Mouse (Mus musculus): ENCODE data around the gene Gm10563.
"Not testable (repeated sequence)": the region's sequence is repeated elsewhere in the genome, so short reads cannot be mapped to it uniquely, and the experiment has no call there.

The Gm10563 gene

DNA sequence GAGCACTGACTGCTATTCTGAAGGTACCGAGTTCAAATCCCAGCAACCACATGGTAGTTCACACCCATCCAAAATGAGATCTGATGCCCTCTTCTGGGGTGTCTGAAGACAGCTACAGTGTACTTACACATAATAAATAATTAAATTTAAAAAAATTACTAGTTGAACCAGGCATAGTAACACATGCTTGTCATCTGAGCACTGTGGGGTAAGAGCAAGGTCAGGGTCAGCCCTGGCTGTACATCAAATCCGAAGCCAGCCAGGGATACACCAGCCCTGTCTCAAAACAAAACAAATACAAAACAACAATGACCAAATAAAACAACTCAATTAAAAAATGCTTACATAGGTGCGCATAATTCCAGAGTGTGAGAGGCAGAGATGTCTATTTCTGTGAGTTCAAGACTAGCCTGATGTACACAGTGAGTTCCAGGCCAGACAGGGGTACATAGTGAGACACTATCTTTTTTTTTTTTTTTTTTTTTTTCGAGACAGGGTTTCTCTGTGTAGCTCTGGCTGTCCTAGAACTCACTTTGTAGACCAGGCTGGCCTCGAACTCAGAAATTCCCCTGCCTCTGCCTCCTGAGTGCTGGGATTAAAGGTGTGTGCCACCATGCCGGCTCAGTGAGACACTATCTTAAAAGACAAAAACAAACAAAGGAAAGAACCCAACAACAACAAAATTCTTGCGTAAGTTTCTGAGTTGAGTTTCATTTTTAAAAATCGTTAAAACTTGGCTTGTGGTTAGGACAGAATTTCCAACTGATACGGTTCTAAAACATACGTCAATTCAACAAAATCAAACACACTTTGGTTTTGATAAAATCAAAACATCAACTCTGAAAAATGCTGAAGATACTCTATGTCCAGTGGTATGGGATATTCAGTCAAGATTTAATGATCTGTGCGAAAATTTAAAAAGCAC, 45.0 kb downstream of the Gm10563 start:
- no peak for DNase-seq (ENCODE audit: extremely low spot score, low read depth, low spot score)

DNA sequence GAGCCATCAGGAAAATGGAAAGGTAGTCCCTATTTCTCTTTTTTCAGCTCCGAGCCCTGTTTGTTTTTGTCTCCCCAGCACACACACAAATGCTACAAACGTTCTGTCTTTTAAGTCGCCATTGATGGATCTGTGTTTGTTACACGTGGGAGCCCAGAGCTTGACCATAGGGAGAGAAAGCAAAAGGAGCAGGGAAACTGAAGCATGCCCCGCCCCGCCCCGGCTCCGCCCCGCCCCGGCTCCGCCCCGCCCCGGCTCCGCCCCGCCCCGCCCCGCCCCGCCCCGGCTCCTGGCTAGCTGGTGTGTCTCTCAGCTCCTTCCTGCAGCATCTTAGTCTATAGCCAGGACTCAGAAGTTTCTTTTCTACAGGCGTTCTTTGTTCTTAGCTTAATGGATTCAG, 46.7 kb downstream of the Gm10563 start:
- DNase-seq (ENCODE audit: extremely low spot score, low read depth, low spot score): no peak

DNA sequence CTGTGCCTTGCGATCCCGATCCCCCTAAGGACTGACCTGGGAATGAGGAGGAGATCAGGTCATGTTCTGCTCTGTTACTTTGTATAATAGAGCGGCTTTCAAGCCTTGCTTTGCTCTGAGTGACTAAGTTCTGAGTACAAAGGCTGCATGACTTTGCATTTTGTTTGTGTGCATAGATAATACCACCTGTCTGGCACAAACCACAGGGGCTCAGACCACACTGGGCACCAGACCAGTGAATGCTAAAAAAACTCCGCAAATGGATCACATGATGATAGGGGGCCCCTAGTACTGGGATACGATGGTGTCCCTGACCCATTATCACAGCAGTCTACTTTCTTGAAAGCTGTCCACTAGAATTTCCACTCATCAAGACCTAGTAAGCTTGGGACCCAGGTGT, 48.6 kb downstream of the Gm10563 start:
- DNase-seq (ENCODE audit: extremely low spot score, low read depth, low spot score): no peak

DNA sequence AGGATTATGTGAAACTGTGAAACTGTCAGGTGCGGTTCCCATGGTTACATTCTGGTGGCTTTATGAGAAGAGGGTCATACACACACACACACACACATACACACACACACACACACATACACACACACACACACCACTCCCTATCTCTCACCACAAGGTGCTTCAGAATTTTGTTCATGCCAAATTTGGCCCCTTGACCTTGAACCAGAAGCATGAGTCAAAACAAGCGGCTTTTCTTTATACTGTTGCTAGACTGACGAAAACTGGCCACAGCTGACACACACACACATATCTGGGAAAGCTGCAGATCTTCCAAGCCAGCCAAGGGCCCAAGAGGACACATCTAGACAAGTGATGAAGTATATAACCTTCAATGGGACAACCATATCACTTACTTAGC, 49.4 kb downstream of the Gm10563 start:
- DNase-seq (ENCODE audit: extremely low spot score, low read depth, low spot score): no peak

DNA sequence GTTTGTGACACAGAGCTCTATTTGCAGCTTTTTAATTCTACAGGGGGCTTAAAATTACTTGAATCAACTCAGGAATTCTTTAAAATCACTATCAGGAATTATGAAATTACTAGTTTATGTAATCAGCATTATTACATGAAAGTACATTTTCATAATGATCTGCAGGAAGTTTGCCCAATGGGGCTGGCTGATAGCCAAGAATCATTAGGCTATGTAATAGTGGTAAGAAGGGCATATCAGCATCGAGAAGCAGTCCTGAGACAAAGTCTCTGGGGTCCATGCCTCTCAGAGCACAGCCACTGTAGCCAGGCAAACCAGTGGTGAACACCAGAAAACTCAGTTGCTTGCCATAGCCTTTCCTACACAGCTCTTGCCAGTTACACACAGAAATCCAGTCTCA, 51.4 kb downstream of the Gm10563 start:
- no peak for DNase-seq (ENCODE audit: extremely low spot score, low read depth, low spot score)

DNA sequence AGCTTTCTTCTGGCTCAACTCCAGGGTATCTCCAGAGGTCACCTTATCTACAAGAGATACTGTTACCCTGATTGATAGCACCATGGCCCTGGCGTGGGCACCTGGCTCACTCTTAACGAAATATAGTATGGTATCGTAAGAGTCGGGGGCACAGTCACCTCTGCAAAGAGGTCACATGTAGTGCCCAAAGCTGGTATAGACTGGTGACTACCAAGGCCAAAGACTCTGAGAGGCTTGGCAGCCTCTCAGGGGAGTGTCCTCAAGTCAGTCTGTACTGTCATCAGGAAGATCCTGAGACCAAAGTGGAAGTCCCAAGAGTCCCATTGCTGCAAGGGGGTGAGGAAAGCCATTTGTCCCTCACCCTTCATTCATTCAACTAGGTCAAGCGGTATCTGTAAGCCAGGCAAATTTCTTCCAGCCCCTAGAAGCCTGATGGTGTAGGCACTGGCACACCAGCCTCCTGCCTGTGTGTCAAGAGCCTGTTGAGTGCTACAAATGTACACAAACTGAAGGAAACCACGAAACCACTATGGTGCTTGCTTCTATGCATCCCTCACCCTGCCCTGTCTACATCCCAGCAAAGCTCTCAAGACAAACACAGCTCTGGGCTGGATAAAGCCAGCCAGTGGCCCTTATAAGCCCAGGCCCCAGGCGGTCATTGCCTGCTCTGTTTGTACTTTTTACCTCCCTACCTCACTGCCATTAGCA, 54.0 kb downstream of the Gm10563 start:
- DNase-seq (ENCODE audit: extremely low spot score, low read depth, low spot score): no peak

DNA sequence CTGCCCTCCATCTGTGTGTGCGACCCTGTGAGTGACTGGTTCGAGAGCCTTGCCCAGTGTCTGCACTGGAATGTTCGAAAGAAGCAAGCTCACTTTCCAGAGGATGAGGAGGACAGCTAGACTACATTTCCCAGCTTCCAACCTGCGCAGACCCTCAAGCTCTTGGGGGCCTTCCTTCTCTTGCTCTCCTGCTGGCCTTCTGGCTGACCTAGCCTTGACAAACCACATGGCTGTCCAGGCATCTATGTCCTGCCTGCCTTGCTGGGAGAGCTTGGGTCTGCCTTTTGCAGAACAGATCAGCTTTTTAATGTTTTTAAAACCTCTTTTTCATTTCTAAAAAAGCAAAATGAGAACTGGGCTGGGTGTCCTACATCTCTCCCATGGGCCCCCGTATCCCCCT, 55.9 kb downstream of the Gm10563 start:
- DNase-seq (ENCODE audit: extremely low spot score, low read depth, low spot score): no peak

DNA sequence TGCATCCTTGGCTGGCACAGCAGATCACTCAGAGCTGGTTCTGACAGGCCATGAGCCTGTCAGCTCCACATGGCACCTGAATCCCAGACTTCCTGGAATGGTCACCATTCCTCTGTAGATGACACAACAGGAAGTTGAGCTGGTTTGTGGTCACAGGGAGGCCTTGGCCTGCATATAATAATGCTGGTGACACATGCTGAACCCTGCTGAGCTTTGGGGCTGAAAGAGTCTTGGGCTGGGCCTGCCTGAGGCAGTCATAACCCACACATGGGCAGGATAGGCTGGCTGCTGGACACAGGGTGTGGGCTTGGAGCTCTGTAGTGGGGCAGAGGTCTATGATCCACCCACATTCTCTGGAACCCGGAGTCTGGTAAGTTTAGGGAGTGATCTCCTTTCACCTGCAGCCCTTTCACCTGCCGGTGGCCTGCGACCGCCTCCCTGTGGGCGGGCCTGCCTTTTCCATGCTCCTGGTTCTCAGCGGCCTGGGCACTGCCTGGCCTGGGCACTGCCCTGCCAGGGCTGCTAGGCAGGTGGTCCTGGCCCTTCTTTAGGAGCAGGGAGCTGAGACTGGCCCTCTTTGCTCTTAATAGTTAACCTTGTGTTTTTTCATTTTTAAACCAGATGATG, 62.8 kb downstream of the Gm10563 start:
- no peak for DNase-seq (ENCODE audit: extremely low spot score, low read depth, low spot score)

DNA sequence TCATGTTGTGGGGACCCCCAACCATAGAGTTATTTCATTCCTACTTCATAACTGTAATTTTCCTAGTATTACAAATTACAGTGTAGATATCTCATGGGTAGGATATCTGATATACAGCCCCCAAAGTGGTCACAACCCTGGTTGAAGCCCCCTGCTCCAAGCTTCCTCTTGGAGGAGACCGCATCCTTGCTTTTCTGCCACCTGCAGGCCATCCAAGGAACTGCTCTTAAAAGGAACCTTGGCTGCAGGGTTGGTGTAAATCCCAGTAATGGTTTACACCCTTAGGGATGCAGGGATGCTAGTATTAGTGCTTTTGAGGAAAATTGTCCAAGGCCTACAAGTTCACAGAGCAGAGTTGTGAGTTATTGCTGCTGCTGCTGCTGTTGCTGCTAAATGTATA, 64.8 kb downstream of the Gm10563 start:
- no peak for DNase-seq (ENCODE audit: extremely low spot score, low read depth, low spot score)

DNA sequence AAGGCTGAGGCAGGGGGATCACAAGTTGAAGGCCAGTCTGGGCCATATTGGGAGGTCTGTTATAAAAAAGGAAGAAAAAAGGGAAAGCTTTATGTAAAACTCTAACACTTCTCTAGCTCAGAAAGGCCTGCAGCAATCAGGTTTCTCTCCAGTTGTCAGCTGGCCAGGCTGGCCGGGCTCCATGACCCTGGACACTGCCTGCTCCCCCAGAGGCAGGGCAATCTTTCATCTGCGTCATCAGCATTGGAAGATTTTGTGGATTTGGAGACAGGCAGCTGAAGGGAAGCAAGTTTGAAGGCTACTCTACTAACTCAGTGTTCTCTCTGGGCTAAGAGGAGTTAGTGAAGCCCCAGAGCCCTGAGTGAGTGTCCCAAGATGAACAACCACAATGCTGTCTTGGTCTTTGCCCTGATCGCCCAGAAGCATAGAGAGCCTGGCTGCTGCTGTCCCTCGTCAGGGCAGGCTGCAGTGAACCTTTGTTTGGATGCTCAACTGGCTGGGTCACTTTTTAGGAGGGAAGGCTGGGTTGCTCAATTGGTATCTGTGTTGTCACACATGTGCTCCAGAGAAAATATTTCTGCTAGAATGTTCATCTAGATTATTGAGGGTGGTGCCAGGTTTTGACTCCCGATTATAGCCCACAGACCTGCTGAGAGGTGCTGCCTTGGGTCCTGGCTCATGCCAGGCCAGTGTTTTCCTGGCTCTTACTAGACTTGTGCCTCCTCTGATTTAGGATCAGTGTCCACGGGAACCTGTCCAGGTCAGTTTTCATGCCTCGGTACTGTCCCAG, 66.7 kb downstream of the Gm10563 start:
- no peak for DNase-seq (ENCODE audit: extremely low spot score, low read depth, low spot score)

DNA sequence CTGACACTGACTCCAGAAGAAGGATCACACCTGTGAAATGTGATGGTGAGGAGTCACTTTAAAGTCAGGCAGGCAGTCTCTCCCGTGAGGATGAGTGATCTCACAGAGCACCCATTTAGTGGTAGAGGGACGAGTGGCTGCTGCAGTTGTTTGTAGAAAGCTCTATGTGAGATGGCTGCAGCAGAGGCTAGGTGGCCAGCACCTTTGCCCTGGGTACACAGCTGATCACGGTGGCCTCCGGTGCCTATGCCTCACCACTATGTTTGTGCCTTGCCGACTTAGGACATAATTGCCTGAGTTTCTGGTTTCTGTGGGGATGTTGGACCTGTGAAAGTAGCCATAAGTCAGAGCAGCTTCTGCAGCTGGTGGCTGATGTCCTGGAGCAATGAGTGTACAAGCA, 67.5 kb downstream of the Gm10563 start:
- DNase-seq (ENCODE audit: extremely low spot score, low read depth, low spot score): no peak

DNA sequence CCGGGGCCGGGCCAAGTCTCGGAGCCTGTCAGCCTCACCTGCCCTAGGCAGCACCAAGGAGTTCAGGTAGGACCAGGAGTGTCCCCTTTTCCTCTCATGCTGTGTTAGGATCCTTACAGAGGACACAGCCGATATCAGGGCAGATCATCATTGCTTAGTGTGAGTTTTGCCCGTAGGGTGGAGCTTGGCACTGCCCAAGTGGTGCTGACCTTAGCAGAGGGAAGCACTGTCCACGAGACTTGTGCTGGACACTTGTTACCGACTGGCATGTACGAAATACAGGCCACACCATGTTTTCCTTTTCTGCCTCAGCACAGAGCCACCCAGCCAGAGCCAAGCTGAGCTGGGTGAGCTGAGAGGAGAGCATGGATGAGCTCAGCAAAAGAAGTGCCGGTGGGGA, 68.1 kb downstream of the Gm10563 start:
- no peak for DNase-seq (ENCODE audit: extremely low spot score, low read depth, low spot score)

DNA sequence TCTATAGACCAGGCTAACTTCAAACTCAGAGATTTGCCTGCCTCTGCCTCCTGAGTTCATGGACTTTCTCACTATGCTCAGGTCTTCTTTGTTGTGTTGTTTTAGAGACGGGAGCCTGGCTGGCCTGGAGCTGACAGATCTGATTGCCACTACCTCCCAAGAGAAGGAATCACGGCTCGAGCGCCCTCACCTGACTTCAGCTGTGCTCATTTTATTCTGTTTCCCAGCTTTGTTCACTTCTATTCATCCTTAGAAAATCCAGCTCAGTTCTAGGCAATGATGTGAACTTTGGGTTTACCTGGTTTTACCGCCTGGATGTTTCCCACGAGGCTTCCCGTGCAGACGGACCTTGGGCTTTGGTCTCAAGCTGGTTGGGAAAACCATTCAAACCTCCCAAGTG, 69.7 kb downstream of the Gm10563 start:
- no peak for DNase-seq (ENCODE audit: extremely low spot score, low read depth, low spot score)

DNA sequence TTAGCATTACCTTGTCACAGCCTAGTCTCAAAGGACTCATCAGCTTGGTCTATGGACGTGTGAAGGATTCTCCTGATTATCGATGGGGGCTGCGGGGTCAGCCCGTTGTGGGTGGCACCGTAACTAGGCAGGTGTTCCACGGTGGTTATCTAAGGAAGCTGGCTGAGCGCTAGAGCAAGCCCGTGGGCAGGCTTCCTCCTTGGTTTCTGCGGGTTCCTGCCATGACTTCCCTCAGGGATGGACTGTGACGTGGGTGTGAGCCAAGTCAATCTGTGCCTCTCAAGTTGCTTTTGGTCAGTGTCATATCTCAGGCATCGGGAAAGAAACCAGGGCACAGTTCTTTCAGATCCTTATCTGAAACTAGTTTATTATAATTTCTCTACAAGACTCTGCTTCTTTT, 70.3 kb downstream of the Gm10563 start:
- no peak for DNase-seq (ENCODE audit: extremely low spot score, low read depth, low spot score)

DNA sequence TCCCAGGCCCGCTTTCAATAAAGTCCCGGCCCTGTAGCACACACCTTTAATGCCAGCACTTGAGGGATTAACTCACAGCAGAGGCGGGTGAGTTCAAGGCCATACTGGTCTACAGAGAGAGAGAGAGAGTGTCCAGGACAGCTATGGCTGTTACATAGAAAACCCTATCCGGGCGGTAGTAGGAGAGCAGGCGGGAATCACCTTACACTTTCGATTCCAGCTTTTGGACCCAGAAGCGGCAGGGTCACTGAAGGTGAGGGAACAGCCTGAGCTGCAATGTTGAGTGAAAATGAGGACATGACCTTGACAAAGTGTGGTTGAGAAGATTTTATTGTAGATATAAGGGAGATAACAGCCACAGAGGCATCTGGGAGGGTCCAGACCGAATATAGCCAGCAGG, 71.3 kb downstream of the Gm10563 start:
- no peak for DNase-seq (ENCODE audit: extremely low spot score, low read depth, low spot score)

DNA sequence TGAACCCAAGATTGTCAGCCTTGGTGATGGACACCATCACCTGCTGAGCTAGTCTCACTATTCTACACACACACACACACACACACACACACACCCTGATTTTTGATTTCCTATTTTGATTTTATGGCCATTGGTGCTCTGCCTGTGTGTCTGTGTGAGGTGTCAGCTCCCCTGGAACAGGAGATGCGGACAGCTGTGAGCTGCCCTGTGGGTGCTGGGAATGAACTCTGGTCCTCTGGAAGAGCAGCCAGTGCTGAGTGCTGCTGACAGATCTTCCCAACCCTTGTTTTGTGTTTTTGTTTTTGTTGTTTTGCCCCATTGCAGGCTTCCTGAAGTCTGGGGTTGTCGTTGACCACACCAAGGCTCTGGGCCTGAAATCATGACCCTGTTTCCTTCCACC, 72.1 kb downstream of the Gm10563 start:
- no peak for DNase-seq (ENCODE audit: extremely low spot score, low read depth, low spot score)

DNA sequence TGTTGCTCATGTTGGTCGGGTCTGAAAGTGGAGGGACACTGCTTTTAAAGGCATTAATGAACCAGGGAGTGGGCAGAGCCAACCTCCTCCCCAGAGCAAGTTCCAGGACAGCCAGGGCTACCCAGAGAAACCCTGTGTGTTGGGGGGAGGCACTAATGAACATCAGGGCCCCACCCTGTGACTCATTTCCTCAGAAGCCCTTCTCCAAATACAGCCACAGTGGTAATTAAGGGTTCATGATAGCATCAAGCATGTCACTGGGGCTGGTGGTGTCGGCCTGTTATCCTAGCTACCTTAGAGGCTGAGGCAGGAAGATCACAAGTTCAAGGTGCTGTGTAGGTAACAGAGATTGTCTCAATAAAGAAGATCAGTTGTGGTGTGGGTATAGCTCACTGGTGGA, 73.8 kb downstream of the Gm10563 start:
- DNase-seq (ENCODE audit: extremely low spot score, low read depth, low spot score): no peak

DNA sequence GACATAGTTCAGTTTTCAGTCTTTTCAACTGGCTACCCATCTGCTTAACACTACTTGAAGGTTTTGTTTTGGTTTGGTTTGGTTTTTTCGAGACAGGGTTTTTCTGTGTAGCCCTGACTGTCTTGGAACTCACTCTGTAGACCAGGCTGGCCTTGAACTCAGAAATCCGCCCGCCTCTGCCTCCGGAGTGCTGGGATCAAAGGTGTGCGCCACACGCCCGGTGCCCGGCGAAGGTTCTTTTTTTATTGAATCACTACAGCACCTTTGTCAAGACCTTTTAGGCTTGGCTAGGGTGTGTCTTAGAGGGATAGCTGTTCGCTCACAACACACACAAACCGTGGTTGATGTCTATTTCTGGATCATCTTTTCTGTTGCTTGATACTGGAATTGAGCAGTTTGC, 74.9 kb downstream of the Gm10563 start:
- DNase-seq (ENCODE audit: extremely low spot score, low read depth, low spot score): not testable (repeated sequence)

DNA sequence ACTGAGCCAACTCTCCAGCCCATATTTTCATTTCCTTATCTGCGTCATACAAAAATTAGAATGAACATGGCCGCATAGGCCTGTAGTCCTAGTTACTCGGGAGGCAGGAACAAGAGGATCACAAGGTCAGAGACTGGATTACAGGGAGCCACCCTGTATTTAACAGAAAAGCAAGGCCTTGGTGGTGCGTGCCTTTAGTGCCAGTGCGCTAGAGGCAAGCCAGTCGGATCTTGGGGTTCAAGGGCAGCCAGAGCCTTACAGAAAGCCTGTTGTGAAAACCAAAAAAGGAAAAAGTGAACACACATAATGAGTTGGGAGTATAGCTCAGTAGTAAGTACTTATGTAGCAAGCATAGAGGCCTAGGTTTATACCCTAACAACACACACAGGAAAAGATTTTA, 75.4 kb downstream of the Gm10563 start:
- no peak for DNase-seq (ENCODE audit: extremely low spot score, low read depth, low spot score)

DNA sequence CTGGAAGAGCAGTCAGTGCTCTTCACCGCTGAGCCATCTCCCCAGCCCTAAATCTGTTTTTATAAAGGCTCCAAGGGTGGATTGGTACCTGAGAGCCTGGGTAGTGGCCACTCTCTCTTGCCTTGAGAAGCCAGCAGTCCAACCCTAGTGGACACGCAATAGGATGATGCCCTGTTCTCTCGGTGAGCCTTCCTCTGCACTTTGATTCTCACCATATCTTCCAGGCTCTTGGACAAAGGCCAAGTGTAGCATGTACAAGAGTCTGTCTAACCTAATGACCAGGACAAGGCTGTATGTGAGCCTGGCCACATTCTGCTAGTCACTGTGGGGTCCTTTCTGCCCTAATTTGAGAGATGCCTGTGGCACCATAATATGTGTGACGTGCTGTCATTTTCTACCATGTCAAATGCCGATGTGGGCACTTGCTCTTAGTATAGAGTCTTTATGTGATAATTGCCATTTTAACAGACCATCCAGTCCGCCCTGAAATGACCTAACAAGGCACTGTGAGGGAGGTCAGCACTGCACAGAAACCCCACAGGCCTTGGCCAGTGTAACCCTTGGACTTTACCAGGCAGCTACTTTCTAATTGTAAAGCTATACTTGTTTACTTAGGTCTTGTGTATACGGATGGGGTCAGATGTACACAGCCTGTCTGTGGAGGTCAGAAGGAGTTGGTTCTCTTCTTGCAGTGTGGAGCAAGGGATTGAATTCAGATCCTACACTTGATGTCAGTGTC, 76.4 kb downstream of the Gm10563 start:
- no peak for DNase-seq (ENCODE audit: extremely low spot score, low read depth, low spot score)

DNA sequence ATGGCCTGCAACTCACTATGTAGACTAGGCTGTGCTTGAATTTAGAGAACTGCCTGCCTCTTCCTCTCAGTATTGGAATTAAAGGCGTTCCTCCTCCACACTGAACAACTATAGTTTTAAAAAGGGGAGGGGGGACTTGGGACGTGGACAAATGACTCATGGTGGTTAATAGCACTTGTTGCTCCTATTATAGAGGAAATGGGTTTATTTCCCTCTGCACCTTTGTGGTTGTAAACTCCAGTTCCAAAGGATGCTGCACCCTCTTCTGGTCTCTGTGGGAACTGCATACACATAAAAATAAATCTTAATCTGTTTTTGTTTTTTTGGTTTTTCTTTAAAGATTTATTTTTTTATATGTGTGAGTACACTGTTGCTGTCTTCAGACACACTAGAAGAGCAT, 77.0 kb downstream of the Gm10563 start:
- no peak for DNase-seq (ENCODE audit: extremely low spot score, low read depth, low spot score)

All from hindlimb bud, embryonic 11.5 days (tissue).